Mouse (Mus musculus): ENCODE results near the gene S100a16.
A peak's percentile ranks its signal among the peaks of the same experiment; 100 is the strongest.

- TF ChIP-seq CTCF (conservative IDR thresholded peaks at IDR 0.05; ENCODE audit: low read length) (peak; percentile 85), NANOG (IDR thresholded peaks at IDR 0.05; ENCODE audit: borderline replicate concordance, low read length) (no peak), POU5F1 (IDR thresholded peaks at IDR 0.05; ENCODE audit: borderline replicate concordance, low read length) (no peak)
These were observed 48.5 kb downstream of the S100a16 start for GRCm38 (mm10) chr3:90585595-90585994.
